Mouse (Mus musculus) MEL (cell line): ENCODE data around the gene Dpep3.

Experiments
- CTCF ChIP-seq, 3 experiments: IDR thresholded peaks in 2 of 3; conservative IDR thresholded peaks in 1 of 3; 2 replicates each; pipeline ENCODE4 v1.5.1; 2011 to 2012; ENCODE audit warnings: low read length in 3 of 3, low read depth in 2 of 3, mild to moderate bottlenecking in 2 of 3, improper control_type of control experiment in 1 of 3, inconsistent platforms in 1 of 3, mixed read lengths in 1 of 3, moderate library complexity in 1 of 3; ENCODE audit not compliant: control insufficient read depth in 1 of 3, insufficient read depth in 1 of 3, poor library complexity in 1 of 3, severe bottlenecking in 1 of 3
- GABPA ChIP-seq: IDR thresholded peaks from 2 replicates; pipeline ENCODE4 v1.6.1; 2012; ENCODE audit warnings: low read depth, mild to moderate bottlenecking, inconsistent platforms, low read length, improper control_type of control experiment, moderate library complexity
- GATA1 ChIP-seq: IDR thresholded peaks from 2 replicates; pipeline ENCODE4 v1.6.1; 2011; ENCODE audit warnings: low read depth, low read length, improper control_type of control experiment
- MYC ChIP-seq: IDR thresholded peaks from 2 replicates; pipeline ENCODE4 v1.6.1; 2011; ENCODE audit warnings: low read depth, mild to moderate bottlenecking, low read length, improper control_type of control experiment, moderate library complexity
- SIN3A ChIP-seq: IDR thresholded peaks from 2 replicates; pipeline ENCODE4 v1.6.1; 2012; ENCODE audit warnings: low read length, improper control_type of control experiment, inconsistent platforms
- TCF12 ChIP-seq: IDR thresholded peaks from 2 replicates; pipeline ENCODE4 v1.6.1; 2014; ENCODE audit warnings: low read depth, mild to moderate bottlenecking, inconsistent platforms, low read length, improper control_type of control experiment, moderate library complexity

DNA sequence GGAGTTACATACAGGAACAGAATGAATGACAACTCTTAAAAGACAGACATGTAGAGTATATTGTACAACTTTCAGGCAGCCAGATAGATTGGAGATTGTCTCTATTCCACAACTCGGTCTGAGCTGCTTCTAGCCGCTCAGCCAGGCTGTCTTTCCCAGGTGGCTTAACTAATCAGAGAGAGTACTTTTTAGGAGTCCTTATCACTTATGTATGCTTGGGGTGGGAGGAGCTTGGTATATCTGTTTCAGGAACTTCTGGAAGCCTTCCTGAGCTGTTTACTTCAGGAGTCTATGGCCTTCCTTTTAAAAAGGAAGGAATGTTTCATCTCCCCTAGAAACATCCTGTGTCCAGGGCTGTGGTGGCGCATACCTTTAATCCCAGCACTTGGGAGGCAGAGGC is 38.8 kb upstream of the Dpep3 start:
- TF ChIP-seq GATA1: peak; percentile 47; the same call in 1 of the 2 replicates
- peak; percentile 44; the same call in 1 of the 2 replicates for TF ChIP-seq SIN3A
- no peak for TF ChIP-seq GABPA
- TF ChIP-seq TCF12: no peak
- TF ChIP-seq MYC: no peak
- no peak for TF ChIP-seq CTCF (IDR thresholded peaks at IDR 0.05 in 2 of 3, conservative IDR thresholded peaks at IDR 0.05 in 1 of 3; ENCODE audit: control insufficient read depth in 1 of 3, insufficient read depth in 1 of 3, low read depth in 2 of 3, low read length in 3 of 3, poor library complexity in 1 of 3, severe bottlenecking in 1 of 3)
